Mouse (Mus musculus) C2C12 (cell line): Measurements from ENCODE around the gene Gpr35. TPM values are rescaled to one million over a fixed set of nuclear protein-coding genes. Genes with fewer than 3 reads are reported as not detected.

ENCODE experiments used
- H3K27me3 ChIP-seq: one replicate; pipeline ENCODE4 v1.6.1; 2011; ENCODE audit not compliant: control insufficient read depth, insufficient read depth, insufficient read length
- H3K36me3 ChIP-seq: one replicate; pipeline ENCODE4 v1.6.1; 2011; ENCODE audit not compliant: control insufficient read depth, insufficient read depth
- H3K4me3 ChIP-seq: one replicate; pipeline ENCODE4 v1.5.1; 2011; ENCODE audit warnings: mild to moderate bottlenecking, control low read depth; ENCODE audit not compliant: poor library complexity, insufficient read depth, severe bottlenecking
- H3K79me2 ChIP-seq: one replicate; pipeline ENCODE4 v1.6.1; 2011; ENCODE audit not compliant: control insufficient read depth, insufficient read depth
- H3K79me3 ChIP-seq: one replicate; pipeline ENCODE4 v1.6.1; 2011; ENCODE audit warnings: low read depth, control low read depth
- H3ac ChIP-seq: one replicate; pipeline ENCODE3; 2011; ENCODE audit warnings: low read depth; ENCODE audit not compliant: control insufficient read depth, insufficient read length
- CEBPB ChIP-seq: IDR thresholded peaks from one replicate; pipeline ENCODE4 v1.6.1; 2011; ENCODE audit warnings: low read depth, mild to moderate bottlenecking, control low read depth, moderate library complexity
- CTCF ChIP-seq: IDR thresholded peaks from one replicate; pipeline ENCODE4 v1.5.1; 2011; ENCODE audit not compliant: control insufficient read depth, insufficient read depth, insufficient read length
- FOSL1 ChIP-seq: IDR thresholded peaks from one replicate; pipeline ENCODE4 v1.8.0; 2011; ENCODE audit warnings: mild to moderate bottlenecking, low read length; ENCODE audit not compliant: poor library complexity, insufficient read depth, severe bottlenecking
- MAX ChIP-seq: IDR thresholded peaks from one replicate; pipeline ENCODE4 v1.6.1; 2011; ENCODE audit warnings: mild to moderate bottlenecking, control low read depth
- MYOD1 ChIP-seq: IDR thresholded peaks from one replicate; pipeline ENCODE4 v1.6.1; 2011; ENCODE audit warnings: low read depth; ENCODE audit not compliant: control insufficient read depth, insufficient read length
- MYOG ChIP-seq: IDR thresholded peaks from one replicate; pipeline ENCODE4 v1.6.1; 2011; ENCODE audit not compliant: control insufficient read depth, insufficient read length; ENCODE audit errors: extremely low read depth
- USF1 ChIP-seq: IDR thresholded peaks from one replicate; pipeline ENCODE4 v1.6.1; 2011; ENCODE audit warnings: low read depth, mild to moderate bottlenecking, control low read depth, moderate library complexity
- polyA plus RNA-seq: library from polyadenylated mRNA; unstranded; fragments of >200 nt; fragmentation: generic; extraction: Trizol; gene quantifications from one replicate; pipeline ENCODE4 v1.2.1, GENCODE M21; 2012; ENCODE audit warnings: missing spikeins

Gpr35 gene
- polyA plus RNA-seq, 1 experiment: 0.13 TPM

GRCm38 (mm10) chr1:92907632-92908360 is 42.9 kb upstream of the Gpr35 start:
- Histone ChIP-seq H3K79me3 (peaks cover 4% of the 10 kb centered on the region), H3ac (peak overlapping the region; percentile 40), H3K36me3 (no peaks in the 10 kb centered on the region), H3K4me3 (peak overlapping the region; percentile 42), H3K27me3 (no peaks in the 10 kb centered on the region), H3K79me2 (peaks cover 19% of the 10 kb centered on the region)
- TF ChIP-seq CEBPB: no peak
- no peak for TF ChIP-seq FOSL1
- TF ChIP-seq USF1: no peak
- no peak for TF ChIP-seq CTCF
- TF ChIP-seq MYOD1: no peak
- TF ChIP-seq MYOG: no peak
- no peak for TF ChIP-seq MAX

- no peak overlapping the region for H3K4me3 ChIP-seq
- H3K36me3 ChIP-seq: no peaks in the 10 kb centered on the region
- peaks cover 21% of the 10 kb centered on the region for H3K79me2 ChIP-seq
- no peak overlapping the region for H3ac ChIP-seq
- TF ChIP-seq CTCF (no peak), MYOG (no peak), MAX (no peak), MYOD1 (no peak), FOSL1 (no peak), USF1 (no peak), CEBPB (no peak)
- no peaks in the 10 kb centered on the region for H3K27me3 ChIP-seq
- H3K79me3 ChIP-seq: peaks cover 4% of the 10 kb centered on the region
These were observed 42.0 kb upstream of the Gpr35 start for GRCm38 (mm10) chr1:92908664-92909063.

- Histone ChIP-seq H3K27me3 (no peaks in the 10 kb centered on the region), H3K36me3 (no peaks in the 10 kb centered on the region), H3K79me3 (peaks cover 4% of the 10 kb centered on the region), H3K79me2 (peaks cover 21% of the 10 kb centered on the region), H3K4me3 (no peak overlapping the region), H3ac (no peak overlapping the region)
- TF ChIP-seq MAX (no peak), MYOG (no peak), CTCF (no peak), CEBPB (no peak), FOSL1 (no peak), USF1 (no peak), MYOD1 (no peak)
These were observed 41.6 kb upstream of the Gpr35 start for GRCm38 (mm10) chr1:92909068-92909467.

DNA sequence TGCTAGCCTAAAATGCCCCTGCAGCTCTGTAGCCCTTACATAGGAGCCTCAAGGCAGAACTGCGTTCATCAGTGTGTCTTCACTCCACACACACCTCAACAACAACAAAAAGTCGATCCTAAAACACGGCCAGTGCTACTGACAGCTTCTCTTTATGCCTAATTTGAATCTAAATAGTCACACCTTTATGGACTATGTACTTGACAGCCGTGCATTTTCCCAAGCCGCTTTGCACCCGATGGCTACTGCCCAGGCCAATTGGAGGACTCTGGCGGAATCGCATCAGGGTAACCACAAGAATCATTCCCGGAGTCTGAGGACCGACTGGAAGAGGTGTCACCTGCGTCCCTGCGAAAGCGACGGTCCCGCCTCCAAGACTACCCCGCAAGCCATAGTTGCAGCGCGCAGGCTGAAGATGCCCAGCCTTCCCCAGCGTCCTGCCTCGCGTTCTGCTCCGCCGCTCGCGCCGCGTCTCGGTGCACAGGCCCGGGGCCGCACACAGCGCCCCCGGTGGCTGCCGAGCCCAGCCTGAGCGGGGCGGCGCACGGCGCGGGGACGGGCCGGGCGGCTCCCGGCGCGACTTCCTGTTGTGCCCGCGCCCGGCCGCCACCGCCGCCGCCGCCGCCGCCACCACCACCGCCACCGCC is 40.3 kb upstream of the Gpr35 start, which contains the start of gene Rnpepl1:
Rnpepl1 (plus strand) TSS at position 545 of the 647 bp plus-strand sequence.
- Histone ChIP-seq H3ac (peak within 1 kb of the TSS; percentile 85), H3K79me2 (peaks cover 21% of the 10 kb centered on the region), H3K79me3 (peaks cover 4% of the 10 kb centered on the region), H3K27me3 (no peaks in the 10 kb centered on the region), H3K36me3 (peaks cover 2% of the 10 kb centered on the region), H3K4me3 (peak within 1 kb of the TSS; percentile 52)
- TF ChIP-seq MAX: peak; percentile 68
- TF ChIP-seq CEBPB: no peak
- peak; percentile 97 for TF ChIP-seq CTCF
- no peak for TF ChIP-seq USF1

GRCm38 (mm10) chr1:92910925-92911720 is 39.5 kb upstream of the Gpr35 start:
- peaks cover 21% of the 10 kb centered on the region for H3K79me2 ChIP-seq
- peaks cover 4% of the 10 kb centered on the region for H3K79me3 ChIP-seq
- peak overlapping the region; percentile 63 for H3ac ChIP-seq
- TF ChIP-seq MYOG (no peak), MYOD1 (no peak), CEBPB (no peak), MAX (no peak), USF1 (no peak), FOSL1 (no peak), CTCF (no peak)
- no peaks in the 10 kb centered on the region for H3K27me3 ChIP-seq
- peak overlapping the region; percentile 52 for H3K4me3 ChIP-seq
- peaks cover 6% of the 10 kb centered on the region for H3K36me3 ChIP-seq
